Mouse (Mus musculus) kidney, postnatal 0 days (tissue): Measurements from ENCODE around the gene Gm20390. TPM values are rescaled to one million over a fixed set of nuclear protein-coding genes. Genes with fewer than 3 reads are reported as not detected.

Source experiments
- ATAC-seq: fragments of 200-750 bp; cut with Nextera tagmentation; replicated peaks from 2 replicates; pipeline ENCODE4 v1.8.0; 2017; ENCODE audit warnings: low read depth, moderate number of reproducible peaks, moderate TSS enrichment, moderate library complexity; ENCODE audit not compliant: low FRiP score
- DNase-seq: peaks from one replicate; pipeline ENCODE4 v3.0.0-alpha.2; 2016; ENCODE audit warnings: low spot score
- H3K27ac ChIP-seq: fragments of 300-500 bp; sonication (generic); 2 replicates; pipeline ENCODE4 v1.5.1; 2014; ENCODE audit warnings: mild to moderate bottlenecking
- H3K27me3 ChIP-seq: fragments of 300-500 bp; sonication (generic); 2 replicates; pipeline ENCODE4 v1.6.1; 2014; ENCODE audit warnings: low read length, mixed read lengths; ENCODE audit not compliant: insufficient read depth
- H3K36me3 ChIP-seq: fragments of 300-500 bp; sonication (generic); 2 replicates; pipeline ENCODE4 v1.6.1; 2014; ENCODE audit warnings: low read length, mixed read lengths; ENCODE audit not compliant: insufficient read depth
- H3K4me1 ChIP-seq: fragments of 300-500 bp; sonication (generic); replicated peaks from 2 replicates; pipeline ENCODE4 v1.6.1; 2014; ENCODE audit warnings: antibody characterized with exemption, low read length, mixed read lengths; ENCODE audit not compliant: insufficient read depth
- H3K4me2 ChIP-seq: fragments of 300-500 bp; sonication (generic); 2 replicates; pipeline ENCODE4 v1.6.1; 2014; ENCODE audit warnings: mild to moderate bottlenecking, low read length, moderate library complexity, mixed read lengths
- H3K4me3 ChIP-seq: fragments of 300-500 bp; sonication (generic); replicated peaks from 2 replicates; pipeline ENCODE4 v1.5.1; 2014; ENCODE audit warnings: low read depth, low read length
- H3K9ac ChIP-seq: fragments of 300-500 bp; sonication (generic); 2 replicates; pipeline ENCODE4 v1.6.1; 2014; ENCODE audit warnings: low read depth, low read length
- H3K9me3 ChIP-seq: fragments of 300-500 bp; sonication (generic); replicated peaks from 2 replicates; pipeline ENCODE4 v1.6.1; 2016; ENCODE audit warnings: low read length, inconsistent platforms, mixed read lengths
- CTCF ChIP-seq: IDR thresholded peaks from 2 replicates; pipeline ENCODE4 v1.5.1; 2016; ENCODE audit warnings: antibody characterized with exemption, low read depth, mild to moderate bottlenecking, moderate library complexity
- WGBS: fragments of 180-500 bp; shearing (Covaris S2); extraction: QIAGEN DNeasy Blood & Tissue Kit; methylation state at CpG from one replicate; pipeline ENCODE4 v1.1.7; 2014; 5-methylcytosine and 5-hydroxymethylcytosine counted together
- polyA plus RNA-seq: library from polyadenylated mRNA; unstranded; fragments of >200 nt; fragmentation: Nextera tagmentation; extraction: Ambion mirVana; gene quantifications from 2 replicates; pipeline ENCODE4 v1.2.1, GENCODE M21; 2015

Gene Gm20390
- polyA plus RNA-seq, 1 experiment from 2014 or later = 353 TPM

DNA sequence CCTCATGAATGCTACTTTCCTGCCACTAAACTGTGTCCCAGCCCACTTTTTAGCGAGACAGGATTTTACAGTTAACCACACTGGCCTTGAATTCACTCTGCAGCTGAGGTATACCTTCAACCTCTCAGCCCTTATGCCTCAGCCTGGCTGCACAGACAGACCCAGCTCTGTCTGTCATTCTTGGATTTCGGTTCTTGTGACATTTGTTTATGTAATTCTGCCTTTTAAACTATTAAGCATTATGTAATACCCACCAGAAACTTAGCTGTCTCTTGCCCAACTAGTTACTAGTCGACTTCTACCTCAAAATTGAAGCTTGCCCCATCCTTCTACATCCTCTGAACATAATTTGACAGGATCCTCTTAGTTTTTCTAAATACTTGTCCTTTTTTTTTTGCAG is 60.3 kb downstream of the Gm20390 start:
- 82% methylated on average over 3 of the region's 3 CpGs for WGBS
- Histone ChIP-seq H3K4me1 (no peaks in the 10 kb centered on the region), H3K4me2 (no peak overlapping the region), H3K36me3 (peaks cover 19% of the 10 kb centered on the region), H3K9ac (no peak overlapping the region), H3K27ac (no peak overlapping the region), H3K27me3 (no peaks in the 10 kb centered on the region), H3K4me3 (no peak overlapping the region), H3K9me3 (no peaks in the 10 kb centered on the region)
- TF ChIP-seq CTCF = no peak
- DNase-seq = no peak
- no peak for ATAC-seq

DNA sequence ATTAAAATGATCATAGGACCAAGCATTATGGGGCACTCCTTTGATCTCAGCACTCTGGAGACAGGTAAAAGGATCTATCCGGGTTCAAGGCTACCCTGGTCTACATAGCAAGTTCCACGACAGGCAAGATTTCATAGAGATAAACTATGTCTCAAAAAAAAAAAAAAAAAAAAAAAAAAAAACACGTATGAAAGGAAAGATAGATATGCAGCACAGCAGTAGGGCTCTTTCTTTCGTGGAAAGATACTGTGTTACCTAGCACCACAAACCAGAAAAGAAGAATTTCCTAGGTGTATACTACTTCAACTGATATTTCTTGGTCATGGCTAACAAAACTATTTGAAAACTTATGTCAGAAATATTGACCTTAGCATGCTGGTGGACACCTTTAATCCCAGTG is 61.3 kb downstream of the Gm20390 start:
- no peak for ATAC-seq
- Histone ChIP-seq H3K27ac (no peak overlapping the region), H3K9ac (no peak overlapping the region), H3K4me2 (no peak overlapping the region), H3K4me1 (no peaks in the 10 kb centered on the region), H3K9me3 (no peaks in the 10 kb centered on the region), H3K4me3 (no peak overlapping the region), H3K27me3 (no peaks in the 10 kb centered on the region), H3K36me3 (peaks cover 19% of the 10 kb centered on the region)
- no peak for DNase-seq
- no peak for TF ChIP-seq CTCF
- 87% methylated on average over 4 of the region's 4 CpGs for WGBS

Other genes starting within 250 kb of the Gm20390 start
- gene Utp18, start 82.5 kb downstream of the Gm20390 start, polyA plus RNA-seq = 22.4 and 25.9 TPM in 2 replicates
- gene Mbtd1, start 82.4 kb downstream of the Gm20390 start, polyA plus RNA-seq = 24.3 and 24.9 TPM in 2 replicates
- 395 and 442 TPM in 2 replicates for gene Nme2, start 12.0 kb downstream of the Gm20390 start, polyA plus RNA-seq
- gene Nme1, start 228 bp upstream of the Gm20390 start, polyA plus RNA-seq = 132 TPM in 2 replicates
- 52.5 and 59.8 TPM in 2 replicates for gene Spag9, start 27.8 kb upstream of the Gm20390 start, polyA plus RNA-seq
- gene Tob1, start 243.2 kb upstream of the Gm20390 start, polyA plus RNA-seq = 55.2 and 56.6 TPM in 2 replicates